Mouse (Mus musculus): ENCODE results near the gene Eml4. TPM values are rescaled to one million over a fixed set of nuclear protein-coding genes. Genes with fewer than 3 reads are reported as not detected.

Gene Eml4
- polyA plus RNA-seq, 1 experiment from 2014 or later = 37.2 TPM

DNA sequence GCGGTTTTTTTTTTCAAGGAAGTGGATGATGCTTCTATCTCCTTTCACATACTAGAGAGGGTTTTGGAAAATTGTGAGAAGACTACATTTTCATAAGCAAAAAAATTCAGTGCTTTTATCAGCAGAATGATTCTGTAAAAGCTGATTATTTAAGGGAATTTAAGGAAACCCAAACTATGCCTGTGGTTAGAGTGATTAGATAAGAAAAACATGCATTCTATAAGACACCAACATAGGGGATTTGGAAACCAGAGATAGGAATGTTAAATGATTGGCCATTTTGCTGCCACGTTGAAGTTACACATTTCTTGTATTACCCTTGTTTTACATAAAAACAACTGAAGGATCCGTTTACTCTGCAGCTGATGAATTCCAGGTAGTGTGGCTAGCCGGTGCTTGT lies 2.7 kb downstream of the Eml4 start:
- Histone ChIP-seq H3K4me2 (replicated peaks) (peak overlapping the region; percentile 70; the same call in 1 of the 2 replicates), H3K27me3 (ENCODE audit: control insufficient read depth, insufficient read depth, low read length) (no peaks in the 10 kb centered on the region), H3K9me3 (ENCODE audit: control insufficient read depth, low read length) (no peaks in the 10 kb centered on the region), H3K36me3 (replicated peaks; ENCODE audit: control insufficient read depth, insufficient read depth) (no peaks in the 10 kb centered on the region), H3K4me1 (replicated peaks; ENCODE audit: control insufficient read depth, insufficient read depth, low read length) (peaks cover 23% of the 10 kb centered on the region), H3K27ac (no peak overlapping the region), H3K9ac (no peak overlapping the region), H3K4me3 (replicated peaks; ENCODE audit: low read length) (no peak overlapping the region)
- ATAC-seq (ENCODE audit: low FRiP score) (no peak), DNase-seq (ENCODE audit: low spot score) (no peak)
- 58% methylated on average over 4 of the region's 4 CpGs for WGBS

DNA sequence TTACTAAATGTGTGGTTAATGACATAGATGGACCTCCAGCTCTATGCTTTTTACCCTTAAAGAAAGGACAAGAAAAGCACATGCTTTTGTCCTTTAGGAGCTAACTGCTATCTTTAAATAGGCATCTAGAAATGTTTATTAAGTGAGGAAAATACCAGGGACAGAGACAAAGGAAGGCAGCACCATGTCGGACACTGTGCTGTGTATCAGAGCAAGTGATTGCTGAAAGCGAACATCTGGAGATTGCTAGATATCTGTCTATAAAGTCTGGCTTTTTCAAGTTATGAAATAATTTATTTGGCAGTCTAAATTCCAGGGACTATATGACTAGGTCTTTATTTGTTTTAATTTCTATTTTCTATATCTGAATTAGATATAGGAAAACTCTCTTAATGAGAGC lies 4.8 kb downstream of the Eml4 start:
- no peaks in the 10 kb centered on the region for H3K36me3 ChIP-seq (replicated peaks; ENCODE audit: control insufficient read depth, insufficient read depth)
- H3K27ac ChIP-seq = no peak overlapping the region
- ATAC-seq (ENCODE audit: low FRiP score) = no peak
- WGBS = 76% methylated on average over 2 of the region's 2 CpGs
- peaks cover 24% of the 10 kb centered on the region for H3K4me1 ChIP-seq (replicated peaks; ENCODE audit: control insufficient read depth, insufficient read depth, low read length)
- no peak overlapping the region for H3K9ac ChIP-seq
- H3K4me3 ChIP-seq (replicated peaks; ENCODE audit: low read length) = no peak overlapping the region
- H3K4me2 ChIP-seq (replicated peaks) = no peak overlapping the region
- DNase-seq (ENCODE audit: low spot score) = no peak
- H3K27me3 ChIP-seq (ENCODE audit: control insufficient read depth, insufficient read depth, low read length) = no peaks in the 10 kb centered on the region
- H3K9me3 ChIP-seq (ENCODE audit: control insufficient read depth, low read length) = no peaks in the 10 kb centered on the region

DNA sequence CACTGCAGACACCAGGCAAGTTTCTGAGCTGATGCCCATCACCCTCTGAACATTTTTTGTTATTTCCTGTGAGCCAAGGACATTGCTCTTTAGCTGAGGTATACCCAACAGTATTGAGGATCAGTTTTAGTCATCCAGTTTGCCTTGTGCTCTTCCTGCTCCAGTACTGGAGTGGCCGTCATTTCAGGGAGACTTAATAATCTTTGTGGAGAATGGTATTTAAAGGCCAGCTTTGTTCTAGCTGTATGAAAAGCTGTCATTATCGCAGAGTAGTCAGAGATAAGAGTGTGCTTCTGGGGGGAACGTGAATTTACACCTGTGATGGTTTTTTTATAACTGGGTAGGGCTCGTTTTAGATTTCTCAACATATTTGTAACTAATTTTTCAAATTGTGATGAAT lies 9.2 kb downstream of the Eml4 start:
- Histone ChIP-seq H3K27ac (no peak overlapping the region), H3K4me2 (replicated peaks) (no peak overlapping the region), H3K27me3 (ENCODE audit: control insufficient read depth, insufficient read depth, low read length) (no peaks in the 10 kb centered on the region), H3K36me3 (replicated peaks; ENCODE audit: control insufficient read depth, insufficient read depth) (no peaks in the 10 kb centered on the region), H3K9ac (no peak overlapping the region), H3K4me1 (replicated peaks; ENCODE audit: control insufficient read depth, insufficient read depth, low read length) (0 out of 2 replicates have a peak, but pooled peaks cover 3% of the 10 kb centered on the region), H3K9me3 (ENCODE audit: control insufficient read depth, low read length) (no peaks in the 10 kb centered on the region), H3K4me3 (replicated peaks; ENCODE audit: low read length) (no peak overlapping the region)
- WGBS = 89% methylated on average over 4 of the region's 4 CpGs
- ATAC-seq (ENCODE audit: low FRiP score) (no peak), DNase-seq (ENCODE audit: low spot score) (no peak)

DNA sequence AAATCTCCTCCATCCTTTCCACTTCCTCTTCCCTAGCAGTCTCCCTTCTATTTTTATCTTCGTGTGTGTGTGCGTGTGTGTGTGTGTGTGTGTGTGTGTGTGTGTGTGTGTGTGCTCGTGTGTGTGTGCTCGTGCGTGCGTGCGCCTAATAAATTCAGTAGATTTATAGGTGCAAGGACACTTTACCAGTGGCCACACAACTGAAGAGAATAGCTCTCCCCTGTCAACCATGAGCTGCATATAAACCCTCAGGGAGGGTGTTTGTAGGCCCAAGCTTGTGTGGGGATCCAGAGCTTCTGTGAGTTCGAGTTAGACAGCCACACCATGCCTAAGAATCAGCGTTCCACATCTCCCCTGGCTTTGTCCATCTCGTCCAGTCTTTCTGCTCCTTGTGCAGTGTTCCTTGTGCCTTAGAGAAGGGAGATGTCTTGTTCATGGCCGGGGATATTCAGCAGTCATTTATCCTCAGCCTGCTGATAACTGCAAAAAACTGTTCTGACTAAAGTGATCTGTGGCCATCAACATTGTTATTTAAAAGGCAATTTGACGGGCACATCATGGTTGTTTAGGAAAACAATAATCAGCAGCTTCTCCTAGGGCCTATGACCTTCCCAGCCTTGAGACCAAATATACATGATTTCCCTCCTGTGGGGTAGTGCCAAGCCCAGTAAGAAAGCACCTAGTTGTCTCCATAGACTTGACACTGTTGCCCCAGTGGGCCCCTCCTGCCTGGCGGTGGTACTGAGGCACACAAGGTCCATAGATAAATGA lies 10.2 kb downstream of the Eml4 start:
- WGBS = 80% methylated on average over 13 of the region's 13 CpGs
- Histone ChIP-seq H3K9me3 (ENCODE audit: control insufficient read depth, low read length) (no peaks in the 10 kb centered on the region), H3K9ac (no peak overlapping the region), H3K4me1 (replicated peaks; ENCODE audit: control insufficient read depth, insufficient read depth, low read length) (0 out of 2 replicates have a peak, but pooled peaks cover 3% of the 10 kb centered on the region), H3K4me2 (replicated peaks) (no peak overlapping the region), H3K36me3 (replicated peaks; ENCODE audit: control insufficient read depth, insufficient read depth) (no peaks in the 10 kb centered on the region), H3K27ac (no peak overlapping the region), H3K4me3 (replicated peaks; ENCODE audit: low read length) (no peak overlapping the region), H3K27me3 (ENCODE audit: control insufficient read depth, insufficient read depth, low read length) (no peaks in the 10 kb centered on the region)
- DNase-seq (ENCODE audit: low spot score) (no peak), ATAC-seq (ENCODE audit: low FRiP score) (no peak)

DNA sequence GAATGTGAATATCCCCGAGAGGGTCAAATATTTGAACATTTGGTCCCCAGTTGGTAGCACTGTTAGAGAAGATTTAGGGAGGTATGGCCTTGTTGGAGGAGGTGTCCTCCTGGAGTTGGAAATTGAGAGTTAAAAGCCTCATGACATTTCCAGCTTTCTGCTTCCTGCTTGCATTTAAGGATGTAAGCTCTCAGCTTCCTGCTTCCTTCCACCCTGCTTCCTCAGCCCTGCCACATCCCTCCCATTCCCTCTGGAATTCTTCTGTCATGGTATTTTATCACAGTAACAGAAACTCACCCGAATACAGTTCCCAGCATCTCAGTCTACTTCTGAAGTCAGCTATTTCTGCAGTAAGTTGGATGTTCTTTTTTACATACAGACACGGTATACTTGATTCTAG lies 12.3 kb downstream of the Eml4 start:
- H3K4me2 ChIP-seq (replicated peaks) = no peak overlapping the region
- H3K9ac ChIP-seq = no peak overlapping the region
- no peaks in the 10 kb centered on the region for H3K9me3 ChIP-seq (ENCODE audit: control insufficient read depth, low read length)
- H3K4me3 ChIP-seq (replicated peaks; ENCODE audit: low read length) = no peak overlapping the region
- H3K36me3 ChIP-seq (replicated peaks; ENCODE audit: control insufficient read depth, insufficient read depth) = no peaks in the 10 kb centered on the region
- 76% methylated on average over 3 of the region's 3 CpGs for WGBS
- no peaks in the 10 kb centered on the region for H3K27me3 ChIP-seq (ENCODE audit: control insufficient read depth, insufficient read depth, low read length)
- ATAC-seq (ENCODE audit: low FRiP score) (no peak), DNase-seq (ENCODE audit: low spot score) (no peak)
- no peak overlapping the region for H3K27ac ChIP-seq
- 0 out of 2 replicates have a peak, but pooled peaks cover 3% of the 10 kb centered on the region for H3K4me1 ChIP-seq (replicated peaks; ENCODE audit: control insufficient read depth, insufficient read depth, low read length)

DNA sequence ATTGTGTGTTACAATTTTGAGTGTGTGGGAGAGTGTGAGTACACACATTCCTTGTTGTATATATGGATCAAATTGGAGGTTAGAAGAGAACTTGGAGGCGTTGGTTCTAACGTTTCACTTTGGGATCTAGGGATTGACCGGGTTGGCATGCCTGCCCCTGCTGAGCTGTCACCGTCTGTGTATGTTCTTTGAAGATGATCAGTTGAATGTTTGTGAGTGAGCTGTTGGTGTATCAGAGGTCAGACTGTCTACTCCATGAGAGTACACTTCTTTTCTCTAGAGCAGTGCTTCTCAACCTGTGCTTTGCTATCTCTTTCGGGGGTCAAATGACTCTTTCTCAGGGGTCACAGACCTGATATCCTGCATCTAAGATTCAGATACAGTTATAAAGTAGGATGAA lies 13.6 kb downstream of the Eml4 start:
- H3K27me3 ChIP-seq (ENCODE audit: control insufficient read depth, insufficient read depth, low read length) = no peaks in the 10 kb centered on the region
- no peak overlapping the region for H3K9ac ChIP-seq
- no peaks in the 10 kb centered on the region for H3K4me1 ChIP-seq (replicated peaks; ENCODE audit: control insufficient read depth, insufficient read depth, low read length)
- H3K36me3 ChIP-seq (replicated peaks; ENCODE audit: control insufficient read depth, insufficient read depth) = no peaks in the 10 kb centered on the region
- no peak overlapping the region for H3K27ac ChIP-seq
- H3K4me3 ChIP-seq (replicated peaks; ENCODE audit: low read length) = no peak overlapping the region
- ATAC-seq (ENCODE audit: low FRiP score) (no peak), DNase-seq (ENCODE audit: low spot score) (no peak)
- WGBS = 77% methylated on average over 5 of the region's 5 CpGs
- H3K9me3 ChIP-seq (ENCODE audit: control insufficient read depth, low read length) = no peaks in the 10 kb centered on the region
- H3K4me2 ChIP-seq (replicated peaks) = no peak overlapping the region

DNA sequence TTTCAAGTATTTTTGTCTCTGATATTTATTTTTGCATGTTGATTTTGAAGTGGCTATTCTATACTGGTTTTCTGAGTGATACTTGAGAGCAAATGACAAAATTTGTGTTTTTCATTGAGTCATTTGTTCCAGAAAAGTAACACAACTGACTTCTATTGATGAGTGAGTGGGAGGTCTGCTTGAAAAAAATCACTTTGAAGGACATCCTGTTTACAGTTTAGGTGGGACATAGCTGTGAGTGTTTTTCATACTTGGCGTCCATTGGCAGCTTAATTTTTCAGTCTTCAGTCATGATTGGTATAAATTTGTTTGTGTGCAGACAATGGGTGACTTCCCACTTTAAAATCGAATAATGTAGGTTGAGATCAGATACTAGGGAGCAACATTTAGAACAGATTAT lies 14.4 kb downstream of the Eml4 start:
- 87% methylated on average over 2 of the region's 2 CpGs for WGBS
- Histone ChIP-seq H3K27ac (no peak overlapping the region), H3K4me2 (replicated peaks) (no peak overlapping the region), H3K36me3 (replicated peaks; ENCODE audit: control insufficient read depth, insufficient read depth) (no peaks in the 10 kb centered on the region), H3K4me1 (replicated peaks; ENCODE audit: control insufficient read depth, insufficient read depth, low read length) (no peaks in the 10 kb centered on the region; the same call in 1 of the 2 replicates), H3K9ac (no peak overlapping the region), H3K4me3 (replicated peaks; ENCODE audit: low read length) (no peak overlapping the region), H3K9me3 (ENCODE audit: control insufficient read depth, low read length) (no peaks in the 10 kb centered on the region), H3K27me3 (ENCODE audit: control insufficient read depth, insufficient read depth, low read length) (no peaks in the 10 kb centered on the region)
- no peak for ATAC-seq (ENCODE audit: low FRiP score)
- DNase-seq (ENCODE audit: low spot score) = no peak

DNA sequence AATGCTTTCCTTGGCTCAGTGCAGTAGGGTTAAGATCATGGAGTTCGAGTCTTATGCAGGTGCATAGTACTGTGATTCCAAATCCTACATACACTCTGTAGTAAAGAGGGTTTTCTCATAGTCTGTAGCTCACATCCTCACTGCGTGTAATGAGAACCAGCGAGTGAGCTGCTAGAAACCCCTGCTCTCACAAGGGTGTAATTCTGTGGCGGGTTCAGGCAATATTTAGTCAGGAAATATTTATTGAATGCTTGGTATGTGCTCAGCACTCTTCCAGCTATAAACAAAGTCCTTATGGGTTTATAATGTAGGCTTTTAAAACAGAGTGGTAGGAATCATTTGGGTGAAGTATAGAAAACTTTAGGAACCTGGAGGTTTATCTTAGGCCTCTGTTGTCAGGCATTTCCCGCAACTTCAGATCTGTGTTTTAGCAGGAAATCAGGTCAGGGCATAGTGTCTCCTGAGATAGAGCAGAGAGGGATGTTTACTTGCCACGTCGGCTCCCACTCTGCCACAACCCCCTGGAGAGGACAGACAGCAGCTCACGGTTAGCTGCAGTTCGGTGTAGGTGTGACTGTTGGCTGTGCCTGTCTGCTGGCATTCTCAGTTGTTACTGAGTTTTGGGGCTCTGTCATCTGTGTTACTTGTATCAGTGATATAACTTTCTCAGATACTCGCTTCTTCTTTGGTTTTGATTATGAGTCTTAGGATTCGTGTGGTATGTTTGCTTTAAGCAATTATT lies 15.1 kb downstream of the Eml4 start:
- Histone ChIP-seq H3K9me3 (ENCODE audit: control insufficient read depth, low read length) (no peaks in the 10 kb centered on the region), H3K27ac (no peak overlapping the region), H3K4me2 (replicated peaks) (no peak overlapping the region), H3K9ac (no peak overlapping the region), H3K36me3 (replicated peaks; ENCODE audit: control insufficient read depth, insufficient read depth) (no peaks in the 10 kb centered on the region), H3K4me3 (replicated peaks; ENCODE audit: low read length) (no peak overlapping the region), H3K4me1 (replicated peaks; ENCODE audit: control insufficient read depth, insufficient read depth, low read length) (no peaks in the 10 kb centered on the region; the same call in 1 of the 2 replicates), H3K27me3 (ENCODE audit: control insufficient read depth, insufficient read depth, low read length) (no peaks in the 10 kb centered on the region)
- no peak for DNase-seq (ENCODE audit: low spot score)
- no peak for ATAC-seq (ENCODE audit: low FRiP score)
- 62% methylated on average over 11 of the region's 11 CpGs for WGBS

DNA sequence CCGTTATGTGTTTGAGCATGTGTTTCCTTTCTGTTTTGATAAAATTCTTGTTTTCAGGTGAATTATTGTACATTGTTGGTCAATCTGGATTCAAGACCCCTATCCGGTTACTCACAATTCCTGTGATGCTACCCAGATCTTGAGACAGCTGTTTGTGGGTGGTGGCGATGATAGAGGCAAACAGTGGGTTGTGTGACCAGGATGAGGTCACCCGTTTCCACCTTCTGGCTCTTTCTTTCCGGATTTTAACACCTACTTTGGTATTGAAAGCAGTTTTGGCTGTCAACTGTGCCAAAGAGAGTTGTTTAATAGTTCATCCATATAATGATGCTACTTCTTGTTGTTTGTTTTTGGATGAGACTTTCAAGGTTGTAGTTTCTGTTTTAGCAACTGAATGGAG lies 16.7 kb downstream of the Eml4 start:
- no peaks in the 10 kb centered on the region for H3K9me3 ChIP-seq (ENCODE audit: control insufficient read depth, low read length)
- H3K9ac ChIP-seq = no peak overlapping the region
- H3K4me1 ChIP-seq (replicated peaks; ENCODE audit: control insufficient read depth, insufficient read depth, low read length) = no peaks in the 10 kb centered on the region; the same call in 1 of the 2 replicates
- no peak overlapping the region for H3K4me3 ChIP-seq (replicated peaks; ENCODE audit: low read length)
- no peak overlapping the region for H3K27ac ChIP-seq
- no peak for DNase-seq (ENCODE audit: low spot score)
- 94% methylated on average over 5 of the region's 5 CpGs for WGBS
- no peak for ATAC-seq (ENCODE audit: low FRiP score)
- no peak overlapping the region for H3K4me2 ChIP-seq (replicated peaks)
- H3K27me3 ChIP-seq (ENCODE audit: control insufficient read depth, insufficient read depth, low read length) = no peaks in the 10 kb centered on the region
- H3K36me3 ChIP-seq (replicated peaks; ENCODE audit: control insufficient read depth, insufficient read depth) = no peaks in the 10 kb centered on the region

Measured in hindbrain, embryonic 14.5 days (tissue).